Mouse (Mus musculus) thymus, postnatal 36 days (tissue): Measurements from ENCODE around the gene Mdm2.
"Not testable (repeated sequence)": the region's sequence is repeated elsewhere in the genome, so short reads cannot be mapped to it uniquely, and the experiment has no call there.

Experiments used
- DNase-seq, 2 experiments: peaks; one replicate each; pipeline ENCODE4 v3.0.0; 2022; ENCODE audit warnings: mixed read lengths in 2 of 2

Mdm2 gene

DNA sequence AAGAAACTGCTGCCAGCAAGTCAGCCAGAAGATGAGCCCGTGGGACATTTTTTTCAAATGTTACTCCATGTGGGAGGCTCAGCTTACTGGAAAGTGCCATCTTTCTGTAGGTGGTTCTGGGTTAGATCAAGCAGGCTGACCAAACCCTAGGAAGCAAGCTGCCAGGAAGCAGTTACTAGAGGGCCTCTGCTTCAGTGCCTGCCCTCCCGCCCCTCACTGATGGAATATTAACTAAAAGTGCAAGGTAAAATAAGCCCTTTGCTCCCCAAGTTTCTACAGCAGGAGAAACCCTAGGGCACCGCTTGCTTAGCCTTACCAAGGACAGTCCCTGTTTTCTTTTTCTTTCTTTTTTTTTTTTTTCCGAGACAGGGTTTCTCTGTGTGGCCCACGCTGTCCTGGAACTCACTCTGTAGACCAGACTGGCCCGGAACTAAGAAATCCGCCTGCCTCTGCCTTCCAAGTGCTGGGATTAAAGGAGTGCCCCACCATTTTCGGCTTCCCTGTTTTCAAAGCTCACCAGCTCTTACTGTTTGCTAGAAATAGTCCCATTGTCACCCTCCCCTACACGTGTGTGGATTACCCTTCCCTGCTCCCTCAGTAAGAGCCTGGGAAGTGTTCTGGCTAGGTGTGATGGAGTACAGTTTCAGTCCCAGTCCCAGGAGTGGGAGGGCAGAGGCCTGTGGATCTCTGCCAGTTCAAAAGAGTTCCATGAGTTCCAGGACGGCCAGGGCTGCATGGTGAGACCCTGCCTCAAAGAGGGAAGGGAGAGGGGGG, 37.9 kb upstream of the Mdm2 start:
- no peak for DNase-seq

DNA sequence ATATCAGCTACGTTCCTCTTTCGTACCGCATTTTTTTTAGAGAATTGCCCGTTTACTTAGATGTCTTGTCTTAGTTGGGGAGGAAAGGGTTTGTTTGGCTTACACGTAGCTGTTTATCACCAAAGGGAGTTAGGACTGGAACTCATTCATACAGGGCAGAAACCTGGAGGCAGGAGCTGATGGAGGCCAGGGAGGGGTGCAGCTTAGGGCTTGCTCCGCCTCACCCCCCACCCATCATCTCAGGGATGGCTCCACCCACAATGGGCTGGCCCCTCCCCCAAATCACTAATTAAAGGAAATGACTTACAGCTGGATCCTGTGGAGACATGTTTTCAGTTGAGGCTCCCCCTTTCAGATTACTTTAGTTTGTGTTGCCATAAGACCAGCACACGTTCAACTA, 37.2 kb upstream of the Mdm2 start:
- peak in 1 of 2 experiments; percentile 24 for DNase-seq

DNA sequence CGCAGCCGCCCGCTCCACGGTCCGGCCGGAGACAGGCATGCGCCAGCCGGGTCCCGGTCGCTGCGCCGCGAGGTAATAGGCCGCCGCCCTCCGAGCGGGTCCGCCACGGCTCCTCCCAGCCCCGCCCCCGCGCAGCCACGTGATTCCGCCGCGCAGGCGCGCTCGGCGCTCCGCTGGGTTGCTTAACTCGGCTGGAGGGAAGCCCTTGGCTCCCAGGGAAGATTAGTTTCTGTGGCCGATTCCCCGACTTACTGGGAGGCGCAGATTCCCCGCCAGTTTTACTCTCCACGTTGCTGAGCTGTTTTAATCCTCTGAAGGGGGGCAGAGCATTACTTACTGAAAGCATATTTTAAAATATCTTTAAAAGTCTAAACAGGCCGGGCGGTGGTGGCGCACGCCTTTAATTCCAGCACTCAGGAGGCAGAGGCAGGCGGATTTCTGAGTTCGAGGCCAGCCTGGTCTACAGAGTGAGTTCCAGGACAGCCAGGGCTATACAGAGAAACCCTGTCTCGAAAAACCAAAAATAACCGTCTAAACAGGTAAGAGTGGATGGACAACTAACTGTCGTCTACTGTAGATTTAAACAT, 35.8 kb upstream of the Mdm2 start, which contains the start of gene Slc35e3:
Gene Slc35e3 (minus strand): TSS at position 69 of the 587 bp plus-strand sequence.
- DNase-seq: peak; percentile 97

DNA sequence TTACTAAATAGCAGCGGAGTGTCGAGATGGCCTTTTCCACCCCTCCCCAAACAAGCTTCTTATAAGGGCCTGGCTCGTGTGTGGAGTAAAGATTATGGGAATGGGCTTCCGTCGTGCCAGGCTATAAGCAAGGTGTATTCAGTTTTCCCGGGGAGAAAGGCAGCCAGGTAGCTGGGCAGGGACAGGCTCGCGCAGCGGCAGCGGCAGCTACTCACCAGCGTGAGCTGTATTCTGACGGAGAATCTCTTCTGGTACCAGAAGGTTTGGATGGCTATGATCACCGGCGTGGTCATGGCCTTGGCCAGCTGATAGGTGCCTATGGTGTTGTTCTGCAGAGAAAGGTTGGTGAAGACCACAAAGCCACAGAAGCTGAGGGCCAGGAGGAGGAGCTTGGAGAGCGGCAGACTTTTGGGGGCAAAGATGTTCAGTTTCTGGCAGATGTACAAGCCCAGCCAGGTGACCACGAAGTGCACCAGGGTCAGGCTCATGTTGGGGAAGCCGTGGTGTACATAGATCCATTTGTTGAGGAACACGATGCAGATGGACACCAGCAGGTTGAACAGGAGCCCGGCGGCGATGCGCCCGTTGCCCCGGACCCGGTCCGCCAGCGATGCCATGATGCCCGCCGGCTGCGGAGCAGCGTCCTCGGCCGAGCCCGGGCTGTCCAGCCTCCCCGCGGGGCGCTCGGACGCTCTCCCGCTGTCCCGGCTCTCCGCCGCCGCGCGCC, 35.2 kb upstream of the Mdm2 start:
- peak; percentile 24 for DNase-seq

DNA sequence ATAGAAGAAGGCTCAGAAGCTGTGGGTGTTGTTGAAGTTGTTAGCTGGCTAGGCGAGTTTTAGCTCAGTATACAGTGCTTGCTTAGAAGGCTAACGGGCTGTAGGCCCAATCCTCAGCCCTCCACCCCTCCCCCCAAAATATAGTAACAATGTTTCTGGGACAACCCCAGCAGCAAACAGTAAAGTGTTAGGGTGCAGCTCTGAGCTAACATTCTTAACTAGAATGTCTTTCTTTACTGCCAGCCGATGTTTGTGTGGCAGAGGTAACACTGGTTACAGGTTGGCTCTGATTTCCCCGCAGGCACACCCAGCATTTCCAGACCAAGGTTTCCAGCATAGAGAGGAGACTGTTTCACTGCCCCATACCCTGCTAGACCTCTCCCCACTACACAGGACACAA, 33.4 kb upstream of the Mdm2 start:
- DNase-seq: no peak

DNA sequence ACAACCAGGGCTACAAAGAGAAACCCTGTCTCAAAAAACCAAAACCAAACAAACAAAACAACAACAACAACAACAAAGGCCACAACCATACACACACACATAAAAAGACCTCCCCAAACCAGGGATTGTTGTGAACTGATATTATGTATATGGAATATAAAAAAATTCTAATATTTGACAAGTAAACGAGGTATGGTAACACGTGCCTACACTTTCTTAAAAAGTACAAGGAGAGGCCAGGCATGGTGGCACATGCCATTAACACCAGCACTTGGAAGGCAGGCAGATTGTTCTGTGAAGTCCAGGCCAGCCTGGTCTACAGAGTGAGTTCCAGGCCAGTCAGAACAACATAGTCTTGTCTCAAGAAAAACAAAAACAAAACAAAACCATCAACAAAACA, 32.6 kb upstream of the Mdm2 start:
- no peak for DNase-seq

DNA sequence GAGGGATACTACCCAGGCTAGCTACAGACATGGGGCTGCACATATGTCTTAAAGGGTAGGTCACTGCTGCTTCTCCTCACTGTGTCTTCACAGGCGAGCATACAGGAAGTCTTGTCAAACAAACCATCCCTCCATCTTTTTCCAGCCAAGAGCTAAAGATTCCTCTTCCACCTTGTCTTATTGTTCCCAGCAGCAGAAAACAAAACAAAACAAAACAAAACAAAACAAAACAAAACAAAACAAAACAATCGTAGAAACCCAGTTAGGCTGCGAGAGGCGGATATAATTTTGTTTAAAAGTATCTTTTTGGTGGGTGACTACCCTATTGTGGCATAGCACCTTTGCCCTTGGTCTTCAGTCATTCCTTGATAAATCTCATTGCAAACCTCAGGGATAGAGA, 32.1 kb upstream of the Mdm2 start:
- DNase-seq: no peak

DNA sequence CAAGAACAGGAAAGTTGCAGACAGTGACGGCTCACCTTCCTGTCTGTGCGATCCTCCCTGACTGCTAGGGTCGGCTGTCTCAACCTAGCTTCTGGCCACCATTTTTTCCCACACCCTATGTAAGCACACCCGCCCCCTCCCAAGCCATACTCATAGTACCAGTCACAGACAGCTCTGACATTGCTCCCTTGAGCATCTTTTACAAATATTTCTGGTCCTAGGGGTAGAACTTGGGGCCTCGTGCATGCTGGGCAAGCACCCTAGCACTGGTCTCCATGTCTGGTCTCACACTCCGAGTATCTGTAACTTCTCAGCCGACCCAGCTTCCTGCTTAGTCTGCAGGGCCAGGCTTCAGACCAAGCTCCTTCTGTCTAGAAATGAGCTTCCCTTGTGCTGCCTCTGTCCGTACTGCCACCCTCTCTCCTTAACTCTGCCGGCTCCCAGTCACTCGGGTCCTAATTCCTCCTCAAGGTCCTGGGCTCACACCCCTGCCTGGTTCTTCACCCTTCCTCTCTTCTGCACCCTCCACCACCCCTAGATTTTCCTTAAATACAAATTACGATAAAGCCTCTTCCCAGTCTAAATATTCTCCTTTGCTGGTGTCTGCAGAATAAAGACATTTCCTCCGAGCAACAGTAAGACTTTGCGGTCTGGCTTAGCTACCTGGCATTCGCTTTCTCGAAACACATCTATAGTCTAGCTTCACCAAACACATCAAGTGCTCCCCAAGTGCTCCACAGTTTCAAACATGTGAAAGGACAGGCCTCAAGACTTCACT, 31.3 kb upstream of the Mdm2 start:
- no peak for DNase-seq

DNA sequence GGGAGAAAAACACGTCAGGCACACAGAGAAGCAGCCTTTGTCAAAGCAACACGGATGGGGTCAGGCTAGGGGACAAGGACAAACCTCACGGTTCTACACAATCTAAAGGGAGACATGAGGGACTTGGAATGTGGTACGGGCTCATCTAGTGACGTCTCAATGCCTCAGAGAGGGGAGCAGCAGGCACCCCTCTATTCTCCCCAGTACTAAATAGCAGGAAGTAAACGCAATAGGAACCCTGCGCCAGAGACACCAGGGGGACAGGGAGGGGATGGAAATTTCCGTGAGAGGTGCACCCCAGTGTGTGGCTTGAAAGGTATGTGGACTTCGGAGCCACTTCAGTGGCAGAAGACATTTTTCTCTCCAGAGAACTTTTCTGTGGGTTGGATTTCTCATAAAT, 30.4 kb upstream of the Mdm2 start:
- no peak for DNase-seq

DNA sequence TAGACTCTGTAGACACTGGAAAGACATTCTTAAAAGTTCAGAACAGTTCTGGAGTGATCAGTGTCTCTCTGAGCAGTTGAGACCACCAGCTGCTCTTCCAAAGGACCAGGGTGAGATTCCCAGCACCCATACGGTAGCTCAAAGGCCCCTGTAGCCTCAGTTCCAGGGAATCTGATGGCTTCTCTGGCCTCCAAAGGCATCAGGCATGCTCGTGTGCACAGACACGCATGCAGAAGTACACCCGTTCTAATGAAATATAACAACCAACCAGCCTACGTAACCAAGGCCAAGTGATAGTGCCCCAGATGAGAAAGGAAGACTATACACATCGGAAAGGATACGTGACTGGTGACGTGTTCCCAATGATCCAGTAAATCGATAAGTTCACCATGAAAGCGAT, 29.6 kb upstream of the Mdm2 start:
- no peak for DNase-seq

DNA sequence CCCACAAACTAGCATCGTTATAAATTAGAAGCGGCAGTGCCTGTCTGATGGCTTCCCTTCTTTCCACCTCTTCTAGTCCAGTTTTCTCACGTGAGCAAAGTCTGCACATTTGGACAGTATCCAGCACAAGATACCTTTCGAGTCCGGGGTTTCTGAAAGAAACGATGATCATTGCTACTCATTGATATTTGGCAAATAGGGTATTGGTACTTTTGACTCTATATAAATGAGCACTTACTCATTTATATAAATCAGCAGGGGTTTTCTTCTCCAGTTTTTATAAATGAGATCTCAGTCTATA, 29.0 kb upstream of the Mdm2 start:
- no peak for DNase-seq

DNA sequence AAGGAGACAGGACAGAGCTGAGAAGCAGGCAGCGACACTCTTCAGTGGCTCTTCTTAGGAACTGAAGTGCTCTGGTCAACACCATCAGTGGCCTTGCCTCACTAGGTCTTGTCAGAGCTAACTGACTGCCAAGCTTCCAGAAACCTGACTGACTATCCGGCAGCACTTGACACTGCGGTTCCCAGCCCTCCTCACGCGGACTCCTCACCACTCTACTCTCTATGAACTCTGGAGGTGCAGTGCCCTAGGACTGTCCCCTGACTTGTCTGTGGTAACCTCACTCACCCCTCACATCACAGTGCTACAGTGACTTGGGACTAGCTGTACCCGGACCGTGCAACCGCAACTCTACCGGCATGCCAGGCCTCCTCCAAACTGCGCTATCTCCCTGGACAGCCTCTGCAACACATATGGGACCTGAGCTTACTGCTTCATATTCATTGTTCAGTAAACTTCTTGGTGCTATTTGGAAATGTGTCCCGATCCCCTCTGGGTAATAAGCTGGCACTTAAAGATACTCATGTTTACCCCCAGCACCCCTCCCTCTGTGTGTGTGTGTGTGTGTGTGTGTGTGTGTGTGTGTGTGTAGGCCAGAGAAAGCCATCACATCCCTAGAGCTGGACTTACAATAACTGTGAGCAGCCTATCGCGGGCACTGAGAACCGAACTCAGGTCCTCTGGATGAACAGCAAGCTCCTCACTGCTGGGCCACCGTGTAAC, 28.5 kb upstream of the Mdm2 start:
- no peak for DNase-seq

DNA sequence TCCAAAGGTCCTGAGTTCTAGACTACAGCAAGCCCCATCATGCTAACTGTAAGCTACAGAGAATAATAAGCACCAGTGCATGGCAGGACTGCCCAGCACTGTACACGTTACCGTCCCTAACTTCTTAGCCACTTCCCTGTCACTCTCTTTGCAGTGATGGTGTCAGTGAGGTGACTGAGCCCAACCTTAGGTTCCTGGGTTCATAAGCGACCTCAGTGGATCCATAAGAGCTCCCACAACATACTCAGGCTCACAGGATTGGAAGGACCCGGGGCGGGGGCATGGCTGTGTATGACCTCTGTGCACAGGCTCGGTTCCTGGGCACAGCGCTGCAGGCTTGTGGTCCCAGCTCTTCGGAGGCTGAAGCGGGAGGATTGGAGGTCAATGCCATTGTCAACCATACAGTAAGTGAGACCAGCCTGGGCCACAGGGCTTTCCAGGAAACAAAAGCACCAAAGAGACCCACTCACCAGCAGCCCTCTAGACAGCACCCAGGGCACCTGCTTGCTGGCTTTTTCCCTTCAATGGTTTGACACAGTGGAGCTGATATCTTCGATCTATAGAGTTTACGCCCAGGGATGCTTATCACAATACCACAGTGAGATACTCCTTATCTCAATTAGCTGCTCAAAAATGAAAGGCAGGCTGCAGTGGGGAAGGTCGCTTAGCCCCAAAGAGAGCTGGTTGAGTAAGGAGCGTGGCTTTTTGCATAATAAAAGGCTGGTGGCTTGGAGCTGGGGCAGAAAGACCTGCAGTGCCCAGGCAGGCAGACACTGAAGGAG, 27.8 kb upstream of the Mdm2 start:
- DNase-seq: no peak

DNA sequence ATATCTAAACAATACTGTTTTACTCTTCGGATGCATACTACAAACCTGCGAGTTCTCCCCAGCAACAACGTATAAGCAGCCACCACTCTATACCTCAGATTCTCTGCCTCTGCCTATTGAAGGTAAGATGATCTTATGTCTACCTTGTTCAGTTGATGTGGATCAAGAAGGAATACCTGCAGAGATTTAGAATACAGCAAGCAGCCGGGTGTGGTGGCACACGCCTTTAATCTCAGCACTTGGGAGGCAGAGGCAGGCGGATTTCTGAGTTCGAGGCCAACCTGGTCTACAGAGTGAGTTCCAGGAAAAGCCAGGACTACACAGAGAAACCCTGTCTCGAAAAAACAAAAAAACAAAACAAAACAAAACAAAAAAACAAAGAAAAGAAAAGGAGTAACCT, 26.9 kb upstream of the Mdm2 start:
- DNase-seq: not testable (repeated sequence)

DNA sequence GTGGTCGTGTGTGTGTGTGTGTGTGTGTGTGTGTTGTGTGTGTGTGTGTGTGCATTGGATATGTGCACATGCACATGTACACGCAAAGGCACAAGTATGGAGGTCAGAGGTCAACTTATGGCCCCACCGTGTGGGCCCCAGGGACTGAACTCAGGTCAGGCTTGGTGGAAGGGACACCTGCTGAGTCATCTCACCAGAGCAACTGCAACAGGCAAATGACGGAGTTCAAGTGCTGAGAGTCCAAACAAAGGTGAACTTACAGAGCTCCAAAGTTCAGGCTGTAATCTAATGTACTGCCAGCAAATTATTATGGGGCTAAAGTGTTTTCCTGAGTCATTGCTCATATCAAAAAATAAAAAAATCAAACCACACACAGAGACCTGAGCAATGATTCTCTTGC, 26.5 kb upstream of the Mdm2 start:
- no peak for DNase-seq

DNA sequence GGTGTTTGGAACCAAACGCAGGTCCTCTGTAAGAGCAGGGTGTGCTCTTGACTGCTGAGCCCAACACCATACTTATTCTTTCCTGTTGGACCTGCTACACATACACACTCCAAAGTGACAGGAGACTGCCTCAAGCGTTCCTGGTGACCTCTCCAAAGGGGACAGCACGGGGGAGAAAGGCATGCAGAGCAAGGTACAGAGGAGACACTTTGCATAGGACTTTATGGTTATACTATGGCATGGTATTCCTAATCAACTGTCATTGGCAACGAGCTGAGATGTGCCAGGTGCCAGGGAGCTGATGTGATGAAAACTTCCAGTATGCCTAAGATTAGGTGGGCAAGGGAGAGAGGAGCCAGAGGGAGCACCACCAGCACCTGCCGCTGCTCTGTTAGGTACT, 26.0 kb upstream of the Mdm2 start:
- no peak for DNase-seq

DNA sequence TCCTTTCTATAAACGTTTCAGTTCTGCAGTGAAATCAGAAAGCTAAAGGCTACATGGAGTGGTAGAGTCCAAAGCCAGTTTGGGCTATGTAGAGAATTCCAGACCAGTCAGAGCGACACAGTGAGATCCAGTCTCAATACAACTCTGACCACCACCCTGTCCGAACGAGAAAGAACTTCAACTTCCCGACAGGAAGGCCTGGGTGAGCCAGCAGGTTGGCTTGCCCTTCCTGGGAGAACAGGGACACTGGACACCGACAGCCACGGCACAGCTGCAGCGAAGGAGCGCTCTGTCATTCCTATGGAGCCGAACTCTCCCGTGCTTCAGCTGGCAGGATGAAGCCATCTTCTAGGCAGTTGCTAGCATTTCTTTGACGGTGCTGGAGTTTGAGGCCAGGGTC, 24.8 kb upstream of the Mdm2 start:
- DNase-seq: not testable (repeated sequence)

DNA sequence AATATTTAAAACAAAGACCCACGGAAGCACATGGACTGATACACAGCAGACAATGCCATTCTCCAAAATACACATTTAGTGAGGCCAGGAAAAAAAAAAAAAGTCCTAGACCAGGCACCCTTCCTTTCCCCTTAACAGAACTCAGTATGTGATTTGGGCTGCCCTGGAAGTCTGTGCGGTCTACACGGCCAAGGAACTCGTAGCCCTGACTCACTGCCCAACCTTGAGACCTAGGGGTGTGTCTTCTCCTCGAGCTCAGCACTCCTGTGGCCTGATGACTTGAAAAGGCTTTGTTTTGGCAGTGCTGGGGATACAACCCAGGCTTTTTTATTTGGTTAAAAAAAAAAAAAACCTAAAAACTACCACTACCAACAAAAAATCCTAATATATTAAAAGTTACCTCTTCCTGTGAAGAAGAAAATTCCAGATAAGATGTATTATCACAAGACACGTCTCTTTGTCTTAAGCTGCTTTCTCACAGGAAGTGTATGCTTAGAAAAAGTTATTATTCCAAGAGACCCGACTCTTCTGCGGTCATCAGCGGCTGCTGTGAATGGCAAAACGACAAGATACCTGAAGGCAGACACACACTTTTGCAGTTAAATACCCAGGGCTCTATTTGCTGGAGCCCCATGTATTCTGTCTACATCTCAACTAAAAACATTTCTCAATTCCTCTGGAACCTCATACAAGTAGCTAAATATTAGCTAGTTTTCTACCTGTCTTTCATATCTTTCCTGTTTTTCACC, 23.7 kb upstream of the Mdm2 start:
- DNase-seq: not testable (repeated sequence)

DNA sequence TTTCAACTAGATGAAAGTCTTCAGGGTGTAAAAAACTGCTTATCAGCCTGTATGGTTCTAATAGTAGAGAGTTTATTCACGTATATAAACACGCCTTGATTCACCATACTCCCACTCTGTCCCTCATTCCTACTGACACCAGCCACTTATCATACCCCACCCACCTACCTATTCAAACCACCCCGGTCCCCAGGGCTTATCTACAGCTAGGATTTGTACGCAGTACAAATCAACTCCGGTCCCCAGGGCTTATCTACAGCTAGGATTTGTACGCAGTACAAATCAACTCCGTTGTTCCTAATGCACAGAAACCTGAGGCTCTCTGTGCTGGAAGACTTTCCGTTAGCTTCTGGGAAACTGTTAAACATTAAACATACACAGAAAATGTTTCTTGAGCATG, 23.1 kb upstream of the Mdm2 start:
- not testable (repeated sequence) for DNase-seq

DNA sequence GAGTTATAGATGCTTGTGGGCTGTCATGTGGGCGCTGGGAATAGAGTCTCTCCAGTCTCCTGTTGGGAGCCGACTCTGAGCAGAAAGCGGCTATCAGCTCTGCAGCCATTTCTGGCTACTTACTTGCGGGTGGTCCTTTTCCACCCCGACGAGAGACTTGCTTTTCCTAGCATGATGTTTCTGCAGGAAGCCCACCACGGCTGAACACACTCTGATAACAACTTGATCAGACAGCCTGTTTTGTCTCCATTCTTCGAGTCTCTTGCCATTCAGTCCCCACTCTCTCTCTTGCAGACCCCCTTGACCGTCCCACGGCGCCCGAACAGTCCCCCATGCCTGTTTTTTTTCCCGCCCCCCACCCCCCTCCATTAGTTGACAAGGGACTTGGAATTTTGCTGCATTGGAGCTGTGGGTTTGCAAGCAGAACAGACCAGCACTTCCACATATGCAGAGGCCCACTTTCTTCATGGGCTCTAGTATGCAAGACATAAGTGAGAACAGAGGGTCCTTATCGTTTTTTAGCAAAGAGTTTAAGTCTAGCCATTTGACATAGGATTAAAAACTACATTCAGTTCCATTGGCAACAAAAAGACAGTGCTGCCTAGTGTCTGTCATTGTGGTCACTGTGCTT, 22.5 kb upstream of the Mdm2 start:
- DNase-seq: no peak

DNA sequence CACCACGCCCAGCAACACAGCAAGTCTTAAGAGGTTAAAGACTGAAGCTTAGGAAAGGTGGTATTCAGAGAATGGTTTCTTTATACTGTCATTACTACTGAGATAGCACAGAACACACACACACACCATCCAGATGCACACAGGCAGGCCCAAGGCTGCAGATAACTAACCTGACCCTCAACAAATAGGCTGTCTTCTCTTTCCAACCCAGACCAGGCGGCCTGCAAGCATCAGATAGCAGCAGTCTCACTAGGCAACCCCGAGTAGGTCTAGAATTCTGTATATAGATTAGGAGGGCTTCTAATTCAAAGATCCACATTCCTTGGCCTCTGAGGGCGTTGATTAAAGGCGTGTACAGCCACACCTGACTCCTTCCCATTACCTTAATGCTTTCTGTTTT, 21.6 kb upstream of the Mdm2 start:
- no peak for DNase-seq
